Mouse (Mus musculus): Measurements from ENCODE around the gene Uqcr10.

Gene Uqcr10

DNA sequence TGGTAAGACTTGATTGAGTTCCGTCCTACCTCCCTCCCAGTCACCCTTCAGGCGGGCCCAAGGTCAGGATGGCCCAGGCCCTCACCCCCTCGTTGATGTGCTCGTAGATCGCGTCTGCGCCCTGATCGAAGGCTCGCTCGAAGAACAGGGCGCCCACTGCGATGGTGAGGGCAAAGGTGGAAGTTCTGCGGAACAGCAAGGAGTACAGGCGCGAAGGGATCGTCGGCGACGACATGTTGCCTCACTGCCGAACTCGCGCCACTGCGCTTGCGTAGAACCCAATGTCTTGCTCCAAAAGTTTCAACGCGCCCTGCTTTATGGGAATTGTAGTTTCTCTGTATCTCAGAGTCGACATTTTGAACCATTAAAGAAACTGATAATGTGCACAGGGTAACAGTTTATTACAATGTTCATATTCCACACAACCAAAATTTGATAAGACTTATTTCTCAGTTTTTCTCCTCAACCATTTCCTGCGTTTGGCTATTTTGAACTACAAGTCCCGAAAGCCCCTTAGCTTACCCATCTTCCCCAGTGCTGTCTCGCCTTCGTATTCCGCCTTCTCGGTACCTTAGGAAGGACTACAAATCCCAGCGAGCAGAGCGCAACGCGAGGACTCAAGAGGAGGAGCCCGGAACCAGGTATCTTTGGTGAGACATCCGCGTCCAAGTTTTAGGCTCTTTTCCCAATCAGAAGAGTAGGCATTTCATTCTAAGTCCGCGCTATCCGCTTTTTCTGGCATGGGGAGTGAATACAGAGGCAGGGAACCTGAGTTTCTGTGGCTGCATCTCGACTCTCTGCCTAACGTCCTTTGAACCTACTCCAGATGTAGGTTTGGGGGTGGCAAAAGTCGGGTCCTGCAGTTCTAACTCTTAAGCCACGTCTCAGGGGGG is at the start of gene Uqcr10, which contains the start of gene Zmat5:
Uqcr10 (minus strand) TSS at position 271 of the 893 bp plus-strand sequence.
Zmat5 (plus strand) TSS at position 607 of the 893 bp plus-strand sequence.
- DNase-seq (ENCODE audit: low read depth): peak; percentile 94

DNA sequence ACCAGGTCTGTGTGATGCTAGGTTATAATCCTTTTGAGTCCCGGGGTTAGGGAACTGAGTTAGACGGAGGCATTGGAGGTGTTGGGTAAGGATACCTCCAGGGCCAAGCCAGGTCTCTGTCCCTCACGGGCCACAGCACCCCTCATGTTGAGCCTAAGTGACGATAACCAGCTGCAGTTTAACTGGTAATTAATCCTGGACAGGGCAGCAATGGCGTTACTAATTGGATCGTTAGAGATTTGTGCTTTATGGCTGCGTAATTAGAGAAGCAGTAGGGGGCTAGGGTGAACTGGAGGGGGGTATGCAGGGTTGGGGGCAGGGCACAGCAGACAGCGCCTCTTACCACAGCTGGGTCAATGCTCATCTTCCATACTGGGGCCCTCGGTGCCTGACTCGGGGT is 48.7 kb upstream of the Uqcr10 start:
- no peak for DNase-seq (ENCODE audit: low read depth)

DNA sequence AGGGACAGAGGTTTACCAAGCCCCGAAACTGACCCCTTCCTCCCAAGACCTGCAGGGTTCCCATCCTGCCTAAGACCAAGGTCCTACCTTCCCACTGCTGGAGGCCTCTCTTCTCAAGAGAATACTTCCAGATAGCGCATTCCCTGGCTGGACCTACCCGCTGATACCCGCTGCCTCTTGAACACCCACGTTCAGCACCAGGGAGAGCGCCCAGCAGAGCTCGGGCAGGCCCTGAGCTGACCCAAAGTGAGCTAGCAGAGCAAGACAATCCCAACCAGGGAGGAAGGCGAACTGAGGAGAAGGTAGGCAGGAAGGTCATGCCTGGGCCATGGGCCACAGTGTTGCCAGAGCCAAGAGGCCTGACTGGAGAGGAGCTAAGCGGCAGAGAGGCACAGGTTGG is 46.1 kb upstream of the Uqcr10 start:
- DNase-seq (ENCODE audit: low read depth): peak; percentile 58

DNA sequence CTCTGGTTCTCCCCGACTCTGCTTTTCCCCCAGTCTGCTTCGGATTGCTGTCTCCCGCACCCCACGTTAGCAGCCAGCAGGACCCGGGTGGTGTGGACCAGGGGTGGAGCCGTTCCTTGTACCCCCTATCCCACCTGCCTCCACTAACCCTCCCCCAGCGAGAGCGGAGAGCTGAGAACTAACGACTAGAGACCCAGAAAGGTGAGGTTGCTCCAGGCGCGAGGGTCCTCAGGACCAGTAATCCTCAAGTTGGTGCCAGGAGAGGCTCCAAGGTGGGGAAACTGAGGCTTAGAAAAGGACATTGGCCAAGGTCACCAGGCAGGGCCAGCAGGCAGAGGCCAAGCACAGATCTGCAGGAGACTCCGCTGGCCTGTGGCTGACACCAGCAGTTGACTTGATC is 43.1 kb upstream of the Uqcr10 start:
- DNase-seq (ENCODE audit: low read depth): no peak

DNA sequence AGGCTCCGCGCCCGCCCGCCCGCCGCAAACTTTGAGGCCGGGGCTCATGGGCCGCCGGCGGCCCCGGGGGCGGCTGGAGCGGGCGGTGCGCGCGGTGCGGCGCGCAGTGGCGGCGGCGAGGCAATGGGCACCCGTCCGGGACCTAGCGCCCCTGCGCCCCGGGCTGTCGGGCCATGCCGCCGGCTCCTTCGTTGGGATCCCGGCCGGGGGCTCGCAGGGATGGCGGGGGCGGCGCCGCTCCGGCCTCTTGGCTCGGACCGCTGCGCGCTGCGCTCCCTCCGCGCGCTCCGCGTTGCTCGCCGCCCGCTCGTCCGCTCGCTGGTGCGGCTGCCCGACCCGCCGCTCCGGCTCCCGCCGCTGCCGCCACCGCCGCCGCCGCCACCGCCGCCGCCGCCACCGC is 42.6 kb upstream of the Uqcr10 start, which contains the start of gene Cabp7:
Cabp7 (minus strand) TSS at position 46 of the 400 bp plus-strand sequence.
- no peak for DNase-seq (ENCODE audit: low read depth)

DNA sequence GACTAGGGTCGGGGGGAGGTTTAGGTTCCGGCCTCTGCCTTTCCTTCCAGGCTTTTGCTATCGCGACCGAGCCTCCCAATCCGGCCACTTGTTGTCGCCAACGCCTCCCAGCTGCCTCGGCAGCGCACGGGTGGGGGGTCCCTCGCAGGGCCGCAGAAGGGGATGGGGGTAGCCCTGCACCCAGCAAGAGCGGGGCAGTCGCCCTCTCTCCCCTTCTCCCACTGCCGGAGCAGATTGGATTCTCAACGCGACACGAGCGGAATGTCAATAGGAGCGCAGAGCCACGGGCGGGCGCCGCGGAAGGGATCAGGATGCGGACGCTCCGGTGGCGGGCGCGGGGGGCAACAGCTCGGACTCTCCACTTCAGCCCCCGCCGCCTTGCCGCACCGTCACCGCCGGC is 41.8 kb upstream of the Uqcr10 start:
- no peak for DNase-seq (ENCODE audit: low read depth)

DNA sequence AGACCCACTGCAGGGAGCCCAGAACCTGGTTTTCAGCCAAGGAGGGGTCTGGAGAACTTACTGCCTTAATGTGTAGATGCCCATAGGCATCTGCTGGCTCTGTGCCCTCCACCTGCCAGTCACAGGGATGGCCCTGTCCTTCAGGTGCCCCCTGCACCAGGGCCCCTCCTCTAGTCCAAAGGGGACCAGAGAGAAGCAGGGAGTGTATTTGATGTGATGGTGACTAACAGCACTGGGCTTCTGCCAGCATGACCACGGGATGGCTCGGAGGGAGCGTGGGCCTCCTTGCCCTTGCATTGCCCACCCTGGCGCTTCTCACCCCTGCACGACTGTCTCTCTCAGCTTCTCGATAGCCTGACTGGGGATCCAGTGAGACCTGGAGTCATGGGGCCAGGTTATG is 40.5 kb upstream of the Uqcr10 start:
- no peak for DNase-seq (ENCODE audit: low read depth)

DNA sequence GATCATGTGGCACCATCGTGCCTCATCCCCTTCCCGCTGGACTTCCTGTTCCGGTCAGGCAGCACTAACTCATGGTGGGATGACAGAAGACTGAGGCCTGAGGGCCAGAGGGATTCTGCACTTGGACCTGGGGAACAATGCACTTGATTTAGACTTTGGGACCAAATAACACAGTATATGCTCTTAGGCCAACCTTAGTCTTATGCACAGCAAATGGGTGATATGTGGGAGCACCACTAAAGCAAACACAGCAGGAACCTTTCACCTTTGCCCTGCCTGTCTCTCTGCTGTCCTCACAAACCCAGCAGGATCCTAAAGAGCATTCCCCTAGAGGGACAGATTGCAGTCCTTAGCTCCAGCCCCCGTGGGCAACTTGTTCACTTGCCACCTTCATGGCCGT is 36.6 kb upstream of the Uqcr10 start:
- DNase-seq (ENCODE audit: low read depth): no peak

DNA sequence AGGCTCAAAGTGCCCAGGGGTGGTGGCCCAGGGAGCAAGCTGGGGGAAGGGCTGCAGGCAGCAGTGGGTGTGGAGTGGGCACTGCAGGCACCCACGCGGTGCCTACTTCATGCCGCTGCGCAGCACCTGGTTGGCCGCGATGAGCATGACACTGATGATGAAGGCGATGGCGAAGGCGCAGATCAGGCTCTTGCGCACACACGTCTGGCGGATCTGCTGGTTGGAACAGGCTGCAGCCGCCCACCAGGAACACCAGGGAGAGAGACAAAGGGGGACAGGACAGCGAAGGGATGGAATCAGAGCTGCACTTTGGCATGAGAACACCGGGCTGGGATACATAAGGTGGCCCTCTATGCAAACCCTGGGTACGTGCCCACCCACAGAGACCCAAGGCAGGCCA is 34.6 kb upstream of the Uqcr10 start:
- no peak for DNase-seq (ENCODE audit: low read depth)

DNA sequence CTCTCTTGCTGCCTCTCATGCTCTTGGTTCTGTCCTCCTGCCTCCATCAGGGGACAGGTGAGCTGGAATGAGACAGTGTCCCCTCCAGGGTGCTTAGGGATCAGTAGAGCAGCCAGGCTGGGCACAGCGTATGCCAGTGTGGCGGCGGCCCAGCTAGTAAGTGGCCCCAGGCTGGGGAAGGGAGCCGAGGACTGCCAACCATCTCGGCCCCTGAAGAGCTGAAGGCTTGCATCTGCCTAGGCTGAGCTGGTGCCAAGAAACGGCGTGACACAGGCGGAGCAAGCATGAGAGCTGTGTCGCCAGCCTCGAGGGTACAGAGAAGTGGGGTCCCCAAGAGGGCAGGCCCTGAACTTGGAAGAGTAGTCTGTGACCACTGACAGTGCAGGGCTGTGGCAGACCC is 33.5 kb upstream of the Uqcr10 start:
- DNase-seq (ENCODE audit: low read depth): no peak

DNA sequence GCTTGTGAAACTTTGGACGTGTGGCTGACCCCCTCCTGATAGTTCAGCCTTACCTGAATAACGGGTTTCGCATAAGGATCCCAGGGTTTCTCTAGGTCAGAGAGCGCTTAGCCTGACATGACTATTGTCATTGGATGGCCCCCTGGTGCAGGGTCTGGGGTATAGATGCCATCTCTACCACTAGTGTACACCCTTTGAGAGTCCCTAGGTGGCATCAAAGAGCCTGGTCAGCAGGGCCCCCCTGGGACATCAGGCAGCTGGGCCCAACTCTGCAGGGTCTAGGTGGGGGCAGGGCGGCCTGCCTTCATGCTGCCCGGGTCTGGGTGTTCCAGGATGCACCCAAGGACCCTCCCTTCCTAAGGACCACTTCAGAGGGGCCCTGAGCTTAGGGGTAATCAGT is 32.2 kb upstream of the Uqcr10 start:
- DNase-seq (ENCODE audit: low read depth): no peak

DNA sequence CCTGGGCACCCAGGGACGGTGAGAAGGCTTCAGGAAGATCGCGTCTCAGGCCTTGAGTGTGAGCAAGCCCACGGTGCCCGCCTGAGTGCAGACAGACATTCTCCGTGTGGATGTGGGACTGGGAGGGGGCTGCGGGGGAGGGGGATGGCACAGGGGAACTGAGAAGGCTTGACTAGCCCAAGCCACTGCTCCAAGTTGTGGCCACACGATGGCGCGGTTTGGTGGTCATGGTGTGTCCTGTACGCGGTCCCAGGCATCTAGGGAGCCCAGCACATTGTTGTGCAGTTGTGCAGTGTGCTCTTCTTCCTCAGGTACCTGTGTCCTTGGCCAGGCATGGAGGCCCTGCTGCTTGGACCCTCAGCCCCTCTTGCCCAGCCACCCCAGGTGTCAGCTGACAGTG is 30.0 kb upstream of the Uqcr10 start:
- no peak for DNase-seq (ENCODE audit: low read depth)

DNA sequence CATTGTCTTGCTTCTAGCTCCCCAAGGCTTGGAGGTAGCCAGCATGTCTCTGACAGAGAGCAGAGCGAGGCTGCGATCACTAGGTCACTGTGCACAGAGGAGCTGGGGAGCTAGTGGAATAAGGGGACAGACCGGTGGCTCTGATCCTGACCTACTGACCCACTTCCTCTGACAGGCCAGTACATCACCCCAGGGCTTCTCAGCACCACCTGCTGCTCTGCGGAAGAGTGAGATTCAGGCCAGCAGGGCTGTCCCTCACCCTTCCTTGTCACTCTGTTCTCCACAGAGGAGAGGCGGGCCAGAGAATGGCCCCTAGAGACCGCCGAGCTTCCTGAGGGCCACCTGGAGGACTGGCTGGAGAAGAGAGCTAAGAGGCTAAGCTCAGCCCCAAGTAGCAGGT is 27.6 kb upstream of the Uqcr10 start:
- no peak for DNase-seq (ENCODE audit: low read depth)

DNA sequence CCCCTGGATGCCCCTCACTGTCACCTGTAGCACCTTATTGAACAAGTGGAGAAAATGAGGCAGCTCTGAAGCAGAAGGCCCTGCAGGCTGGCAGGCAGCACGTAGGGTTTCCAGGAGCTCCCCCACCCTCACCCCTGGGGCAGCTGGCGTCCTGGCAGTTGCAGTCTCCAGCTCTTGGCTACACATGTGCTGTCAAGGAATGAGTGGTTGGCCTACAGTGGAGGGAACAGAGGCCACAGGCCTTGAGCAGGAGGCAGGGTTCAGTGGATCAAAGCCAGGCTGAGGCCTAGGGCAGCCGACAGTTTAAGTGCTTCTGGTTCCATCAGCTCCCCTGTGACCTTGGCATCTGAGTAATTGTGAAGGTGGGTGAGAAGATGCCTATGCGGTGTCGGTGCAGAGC is 26.8 kb upstream of the Uqcr10 start:
- no peak for DNase-seq (ENCODE audit: low read depth)

DNA sequence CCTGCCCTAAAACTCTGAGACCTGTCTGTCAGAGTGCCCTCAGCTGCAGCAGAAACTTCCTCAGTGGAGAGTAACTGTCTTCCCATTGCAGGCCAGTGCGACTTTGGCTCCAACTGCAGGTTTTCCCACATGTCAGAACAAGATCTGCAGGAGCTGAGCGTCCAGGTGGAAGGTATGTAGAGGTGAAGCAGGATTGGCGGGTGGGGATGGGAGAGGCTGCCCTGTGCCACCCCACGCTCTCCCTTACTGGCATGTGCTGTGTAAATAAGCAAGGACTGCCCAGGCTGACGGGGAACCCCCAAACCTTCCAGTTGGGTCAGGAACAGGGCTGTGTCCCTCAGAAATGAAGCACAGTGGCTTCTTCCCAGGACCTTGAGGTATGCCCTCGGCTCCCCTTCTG is 26.0 kb upstream of the Uqcr10 start:
- DNase-seq (ENCODE audit: low read depth): no peak

DNA sequence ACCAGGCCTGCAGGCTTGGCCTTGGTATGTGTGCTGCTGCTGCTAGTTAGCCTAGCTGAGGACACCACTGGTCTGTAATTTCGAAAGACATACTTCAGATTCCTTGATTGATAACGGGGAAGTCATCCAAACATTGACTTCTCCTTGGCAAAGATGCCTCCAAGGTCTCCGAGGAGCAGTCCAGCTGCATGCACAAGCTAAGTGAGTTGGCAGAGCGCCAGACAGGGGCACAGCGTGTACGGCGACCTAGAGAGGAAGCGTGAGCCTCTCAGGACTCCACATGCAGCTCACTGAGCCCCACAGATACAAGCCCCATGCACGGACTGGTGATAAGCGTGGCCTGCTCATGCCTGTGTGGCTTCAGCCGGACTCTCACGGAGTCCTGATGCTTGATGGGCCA is 25.5 kb upstream of the Uqcr10 start:
- DNase-seq (ENCODE audit: low read depth): no peak

DNA sequence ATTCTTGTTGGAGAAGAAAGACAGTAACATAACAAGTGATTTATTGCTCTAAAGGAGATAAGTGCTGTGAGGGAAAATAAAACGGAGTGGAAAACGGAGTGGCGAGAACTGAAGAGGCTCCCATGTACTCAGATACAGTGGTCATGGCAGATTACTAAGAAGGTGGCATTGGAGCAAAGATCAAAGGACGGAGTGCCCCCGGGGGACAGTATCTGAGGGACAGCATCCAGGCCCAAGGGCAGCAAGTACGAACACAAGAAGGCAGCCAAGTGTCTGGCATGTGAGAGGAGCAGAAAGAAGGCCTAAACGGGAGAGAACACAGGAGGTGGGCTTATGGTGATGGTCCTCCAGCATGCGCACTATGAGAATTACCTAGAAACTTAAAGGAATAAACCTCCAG is 17.6 kb upstream of the Uqcr10 start:
- DNase-seq (ENCODE audit: low read depth): no peak

DNA sequence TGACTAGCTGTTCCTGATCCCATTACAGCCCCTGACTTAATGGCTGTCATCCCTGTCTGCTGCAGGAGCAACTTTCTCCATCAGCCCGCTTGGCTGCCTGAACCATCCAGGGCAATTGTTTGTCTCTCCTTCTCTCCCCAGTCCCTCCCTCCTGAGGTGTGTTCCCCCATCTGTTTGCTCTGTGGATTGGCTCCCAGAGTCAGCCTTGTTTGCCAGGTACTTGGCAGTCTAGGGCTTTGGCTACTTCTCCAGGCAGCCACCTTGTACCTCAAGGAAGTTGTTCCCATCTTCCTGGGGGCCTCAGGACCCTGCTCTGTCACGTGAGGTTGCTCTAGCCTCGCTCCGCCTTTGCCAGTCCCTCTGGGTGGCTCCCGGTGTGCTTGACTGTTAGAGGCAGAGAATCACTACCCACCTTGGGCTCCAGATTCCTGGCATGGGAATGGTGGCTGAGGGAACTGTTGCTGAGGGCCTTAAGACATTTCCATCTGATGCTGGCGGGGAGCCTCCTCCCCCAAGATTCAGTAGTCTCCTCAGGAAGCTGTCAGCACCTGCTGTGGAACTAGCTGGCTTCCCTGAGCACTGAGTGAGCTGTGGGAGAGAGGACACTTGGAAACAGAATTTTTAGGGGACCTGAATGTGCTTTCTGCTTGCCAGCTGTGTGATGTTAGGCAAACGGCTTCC is 16.9 kb upstream of the Uqcr10 start:
- DNase-seq (ENCODE audit: low read depth): no peak

DNA sequence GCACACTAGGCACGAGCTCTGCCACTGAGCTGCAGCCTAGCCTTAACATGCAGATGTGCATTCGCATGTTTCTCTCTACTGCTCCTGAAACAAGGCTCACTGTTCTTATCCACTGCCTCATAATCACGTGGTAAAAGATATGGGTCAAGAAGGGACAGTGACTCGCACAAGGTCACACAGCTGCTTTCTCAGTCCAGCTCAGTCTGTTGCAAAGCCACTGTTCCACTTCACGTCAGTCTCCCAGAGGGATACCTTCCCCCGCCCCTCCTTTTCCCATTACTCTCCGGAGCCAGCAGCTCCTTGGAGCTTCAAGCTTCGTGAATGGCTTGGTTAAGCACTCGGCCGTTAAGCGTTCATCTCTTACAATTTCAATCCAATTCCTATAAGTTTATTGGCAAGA is 16.3 kb upstream of the Uqcr10 start:
- DNase-seq (ENCODE audit: low read depth): no peak

DNA sequence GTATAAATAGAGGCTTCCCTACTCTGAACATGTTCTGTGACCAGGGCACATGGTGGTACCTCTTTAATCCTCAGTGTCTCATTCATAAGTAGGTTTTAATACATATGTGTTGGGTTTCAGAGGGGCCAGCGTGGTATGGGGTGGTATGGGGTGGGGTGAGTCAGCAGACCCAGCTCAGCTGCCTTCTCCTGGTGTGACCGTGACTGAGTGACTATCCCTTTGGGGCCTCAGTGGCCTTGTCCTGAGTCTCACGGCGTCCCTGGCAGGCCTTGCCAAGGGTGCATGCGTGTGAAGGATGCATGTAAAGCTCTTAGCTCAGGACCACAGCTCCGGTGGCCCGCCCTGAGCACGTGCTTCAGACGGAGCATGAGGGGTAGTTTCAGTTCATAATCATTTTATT is 15.8 kb upstream of the Uqcr10 start:
- no peak for DNase-seq (ENCODE audit: low read depth)

DNA sequence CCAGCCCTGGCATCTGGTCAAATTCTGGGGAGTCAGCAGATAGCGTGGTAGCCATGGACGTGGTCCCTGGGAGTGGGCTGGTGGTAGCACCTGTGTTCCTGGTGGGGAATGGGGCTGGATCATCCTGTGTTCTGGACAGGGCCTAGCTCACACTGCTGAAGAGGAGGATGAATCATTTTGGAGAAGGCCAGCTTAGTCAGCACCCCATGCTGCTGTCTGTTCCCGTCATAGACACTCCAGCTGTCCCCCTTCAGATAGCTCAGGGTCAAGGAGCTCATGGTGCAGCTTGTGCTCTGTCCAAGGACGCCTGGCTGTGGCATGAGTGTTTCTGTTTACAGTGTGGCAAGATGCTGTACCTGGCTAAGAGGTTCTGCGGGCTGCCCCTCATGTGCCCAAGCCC is 14.4 kb upstream of the Uqcr10 start:
- no peak for DNase-seq (ENCODE audit: low read depth)

DNA sequence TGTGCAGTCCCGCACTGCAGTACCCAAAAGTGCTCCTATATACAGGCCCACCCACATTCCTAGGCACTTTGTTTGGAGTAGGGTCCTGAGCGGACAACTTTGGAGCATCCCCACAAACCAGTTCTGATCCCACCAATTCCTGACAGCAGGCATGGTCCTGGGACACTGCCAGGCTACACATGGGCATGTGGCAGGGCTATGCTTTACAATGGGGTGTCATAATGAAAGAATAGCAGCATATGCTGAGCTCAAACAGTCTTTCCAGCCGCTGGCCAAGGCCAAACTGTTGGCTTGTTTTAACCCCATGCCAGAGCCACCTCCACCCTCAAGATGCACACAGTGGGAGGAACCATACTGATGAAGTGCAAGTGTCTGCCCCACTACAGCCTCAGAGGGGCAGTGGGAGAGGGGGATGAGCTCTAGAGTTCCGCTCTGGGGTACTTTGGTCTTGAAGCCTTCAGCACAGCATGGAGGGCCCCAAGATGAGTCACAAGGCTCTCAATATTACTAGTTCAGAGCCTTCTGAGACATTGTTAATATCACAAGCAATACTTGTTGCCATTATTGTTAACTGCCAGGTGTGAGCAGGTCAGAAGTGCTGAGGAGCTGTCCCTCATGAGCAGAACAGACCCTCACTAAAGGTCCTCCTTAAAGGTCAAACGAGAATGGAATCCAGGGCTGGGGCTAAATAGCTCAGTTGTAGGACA is 12.5 kb upstream of the Uqcr10 start:
- no peak for DNase-seq (ENCODE audit: low read depth)

DNA sequence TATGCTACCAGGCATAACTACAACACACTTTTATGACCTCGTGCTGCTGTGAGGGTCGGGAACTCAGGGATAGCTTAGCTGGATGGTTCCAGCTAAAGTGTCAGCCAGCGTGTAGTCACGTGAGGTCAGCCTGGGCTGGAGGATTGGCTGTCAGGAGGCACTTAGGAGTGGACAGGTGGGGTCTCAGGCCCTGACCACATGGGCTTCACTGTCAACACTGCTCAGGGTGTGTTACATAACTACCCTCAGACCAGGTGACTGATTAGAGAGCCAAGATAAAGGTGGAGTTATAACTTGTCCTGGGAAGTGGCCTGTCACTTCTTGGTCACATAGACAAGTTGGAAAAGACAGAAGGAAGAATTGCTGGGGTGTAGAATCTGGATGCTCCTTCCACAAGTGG is 11.5 kb upstream of the Uqcr10 start:
- DNase-seq (ENCODE audit: low read depth): no peak
